Mouse (Mus musculus) thymus, adult 2 months (tissue): ENCODE measurements at regions not wholly inside any gene's neighbourhood (a gene's known extent, or its start where the extent isn't known, plus 50 kb on each side); places are given as distances from the start of the nearest gene placed in this dataset.

ENCODE experiments used
- DNase-seq: peaks from one replicate; pipeline ENCODE4 v3.0.0; 2021
- H3K27ac ChIP-seq: fragments of 200-500 bp; 2 replicates; pipeline ENCODE4 v1.5.1; 2012; ENCODE audit warnings: low read length, control low read depth; ENCODE audit not compliant: control insufficient read depth, insufficient read depth
- H3K27me3 ChIP-seq: fragments of 200-500 bp; 2 replicates; pipeline ENCODE4 v1.6.1; 2012; ENCODE audit warnings: mild to moderate bottlenecking, low read length, moderate library complexity, mixed read lengths; ENCODE audit not compliant: control insufficient read depth, insufficient read depth
- H3K36me3 ChIP-seq: fragments of 200-500 bp; 2 replicates; pipeline ENCODE4 v1.6.1; 2012; ENCODE audit warnings: mild to moderate bottlenecking, low read length, moderate library complexity; ENCODE audit not compliant: control insufficient read depth, insufficient read depth
- H3K4me1 ChIP-seq: fragments of 200-500 bp; replicated peaks from 2 replicates; pipeline ENCODE4 v1.6.1; 2012; ENCODE audit warnings: low read length; ENCODE audit not compliant: control insufficient read depth, insufficient read depth
- H3K4me3 ChIP-seq: fragments of 200-500 bp; 2 replicates; pipeline ENCODE4 v1.5.1; 2012; ENCODE audit warnings: mild to moderate bottlenecking, low read length, control low read depth, moderate library complexity; ENCODE audit not compliant: control insufficient read depth, insufficient read depth
- CTCF ChIP-seq: fragments of 200-500 bp; IDR thresholded peaks from 2 replicates; pipeline ENCODE4 v1.5.1; 2012; ENCODE audit warnings: mild to moderate bottlenecking, control low read depth, low read length, moderate library complexity, borderline replicate concordance; ENCODE audit not compliant: control insufficient read depth, poor library complexity, insufficient read depth; ENCODE audit errors: extremely low read depth
- POLR2A ChIP-seq: fragments of 200-500 bp; IDR thresholded peaks from 2 replicates; pipeline ENCODE4 v1.6.1; 2012; ENCODE audit warnings: mild to moderate bottlenecking, low read length, control low read depth, moderate library complexity; ENCODE audit not compliant: control insufficient read depth, poor library complexity, insufficient read depth; ENCODE audit errors: extremely low read depth
- WGBS: fragments of 180-500 bp; shearing (Covaris S2); methylation state at CpG from one replicate; pipeline ENCODE4 v1.1.7; 2018; 5-methylcytosine and 5-hydroxymethylcytosine counted together

DNA sequence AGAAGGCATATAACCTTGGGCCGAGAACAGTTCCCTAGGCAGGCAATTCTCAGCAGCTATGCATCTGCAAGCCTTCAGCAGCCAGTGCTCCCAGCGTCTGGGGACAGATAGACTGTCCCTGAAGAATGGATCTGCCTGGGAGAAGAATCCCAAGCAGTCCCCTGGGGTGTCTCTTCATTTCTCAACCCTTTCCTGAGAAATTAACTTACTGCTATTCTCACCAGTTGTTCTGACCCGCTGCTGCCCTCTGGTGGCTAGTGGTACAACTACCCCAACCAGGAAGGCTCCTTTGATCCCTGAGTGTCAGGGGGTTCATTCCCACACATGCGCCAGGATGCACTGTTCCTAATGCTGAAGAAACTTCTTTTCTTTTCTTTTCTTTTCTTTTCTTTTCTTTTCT lies 323.7 kb downstream of the Gm45692 start:
- TF ChIP-seq POLR2A: no peak
- no peak for TF ChIP-seq CTCF
- no peaks in the 10 kb centered on the region for H3K36me3 ChIP-seq
- no peaks in the 10 kb centered on the region for H3K4me1 ChIP-seq
- 49% methylated on average over 4 of the region's 4 CpGs for WGBS
- no peak overlapping the region for H3K27ac ChIP-seq
- H3K27me3 ChIP-seq: no peaks in the 10 kb centered on the region
- peak; percentile 53 for DNase-seq
- no peak overlapping the region for H3K4me3 ChIP-seq

DNA sequence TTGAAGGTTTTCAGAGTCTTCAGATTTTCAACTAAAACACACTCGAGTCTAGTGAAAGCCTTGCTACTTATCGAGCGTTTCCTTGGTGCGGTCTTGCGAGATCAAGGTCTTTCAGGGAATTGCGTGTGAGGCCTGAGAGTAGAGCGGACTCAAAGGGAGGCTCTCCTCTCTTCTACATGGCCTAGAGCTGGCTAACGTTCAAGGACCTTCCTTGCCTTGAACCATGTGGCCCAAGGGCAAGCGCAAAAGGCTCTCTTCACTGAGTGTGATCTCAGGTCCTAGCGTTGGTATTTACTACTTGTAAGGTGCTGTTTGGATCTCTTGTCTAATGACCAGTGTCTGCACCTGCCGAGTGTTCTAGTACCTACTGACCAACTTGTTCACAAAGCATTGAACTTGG lies 324.4 kb downstream of the Gm45692 start:
- TF ChIP-seq POLR2A: no peak
- no peak for TF ChIP-seq CTCF
- Histone ChIP-seq H3K27me3 (no peaks in the 10 kb centered on the region), H3K4me3 (no peak overlapping the region), H3K27ac (no peak overlapping the region), H3K4me1 (no peaks in the 10 kb centered on the region), H3K36me3 (no peaks in the 10 kb centered on the region)
- no peak for DNase-seq
- WGBS: 93% methylated on average over 11 of the region's 11 CpGs

DNA sequence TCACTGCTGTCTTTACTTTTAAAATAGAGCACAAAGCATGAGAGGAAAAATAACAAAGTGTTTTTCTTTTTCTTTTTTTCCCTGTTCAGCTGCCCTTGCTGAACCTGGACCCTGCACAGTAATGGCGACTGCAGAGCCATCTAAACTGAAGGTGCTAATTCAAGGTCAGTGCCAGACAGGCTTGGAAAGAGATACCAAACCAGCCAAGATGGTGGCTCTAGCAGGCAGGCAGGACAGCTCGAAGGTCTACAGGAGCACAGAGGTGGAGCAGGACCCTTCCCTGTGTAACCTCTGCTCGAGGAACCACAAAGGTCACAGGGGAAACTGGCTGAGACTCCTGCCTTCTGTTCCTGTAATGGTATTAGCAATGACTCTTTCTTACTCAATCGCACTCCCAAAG lies 326.7 kb downstream of the Gm45692 start:
- no peak for TF ChIP-seq CTCF
- no peak overlapping the region for H3K4me3 ChIP-seq
- H3K36me3 ChIP-seq: no peaks in the 10 kb centered on the region
- no peak overlapping the region for H3K27ac ChIP-seq
- no peaks in the 10 kb centered on the region for H3K4me1 ChIP-seq
- 90% methylated on average over 4 of the region's 4 CpGs for WGBS
- H3K27me3 ChIP-seq: no peaks in the 10 kb centered on the region
- no peak for DNase-seq

DNA sequence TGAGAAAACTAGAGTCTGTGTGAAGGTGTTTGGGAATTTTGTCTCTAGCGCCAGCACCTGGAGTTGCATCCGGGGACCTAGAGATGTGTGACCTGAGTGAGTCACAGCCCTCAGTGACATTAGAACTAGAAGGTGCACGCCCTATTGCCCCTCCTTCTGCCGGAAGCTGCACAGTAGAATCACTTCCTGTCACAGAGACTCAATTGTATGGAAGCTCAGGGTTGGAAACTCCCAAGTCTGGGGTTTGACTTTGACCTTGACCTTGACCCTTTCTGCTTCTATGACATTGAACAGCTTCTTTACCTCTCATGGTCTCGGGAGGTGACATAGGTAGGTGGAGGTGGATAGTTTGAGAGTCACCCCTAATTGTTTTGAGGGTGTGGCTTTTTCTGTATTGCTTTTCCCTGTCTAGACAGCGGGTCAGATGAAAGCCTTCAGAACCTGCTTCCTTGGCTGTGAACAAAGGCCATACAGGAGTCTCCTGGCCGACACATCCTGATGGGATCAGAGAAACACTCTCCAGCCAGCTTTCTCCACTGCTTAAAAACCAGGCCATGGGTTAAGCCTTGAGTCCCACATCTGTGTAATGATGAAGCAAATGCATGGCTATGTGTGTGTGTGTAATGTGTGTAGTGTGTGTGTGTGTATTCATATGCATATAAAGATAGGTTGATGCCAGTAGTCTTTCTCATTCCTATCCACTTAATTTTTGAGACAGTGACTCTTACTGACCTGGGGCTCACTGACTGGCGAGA lies 328.7 kb downstream of the Gm45692 start:
- no peak overlapping the region for H3K27ac ChIP-seq
- no peaks in the 10 kb centered on the region for H3K4me1 ChIP-seq
- no peak for DNase-seq
- no peaks in the 10 kb centered on the region for H3K36me3 ChIP-seq
- no peak for TF ChIP-seq POLR2A
- no peak for TF ChIP-seq CTCF
- no peaks in the 10 kb centered on the region for H3K27me3 ChIP-seq
- H3K4me3 ChIP-seq: no peak overlapping the region
- 86% methylated on average over 8 of the region's 8 CpGs for WGBS

DNA sequence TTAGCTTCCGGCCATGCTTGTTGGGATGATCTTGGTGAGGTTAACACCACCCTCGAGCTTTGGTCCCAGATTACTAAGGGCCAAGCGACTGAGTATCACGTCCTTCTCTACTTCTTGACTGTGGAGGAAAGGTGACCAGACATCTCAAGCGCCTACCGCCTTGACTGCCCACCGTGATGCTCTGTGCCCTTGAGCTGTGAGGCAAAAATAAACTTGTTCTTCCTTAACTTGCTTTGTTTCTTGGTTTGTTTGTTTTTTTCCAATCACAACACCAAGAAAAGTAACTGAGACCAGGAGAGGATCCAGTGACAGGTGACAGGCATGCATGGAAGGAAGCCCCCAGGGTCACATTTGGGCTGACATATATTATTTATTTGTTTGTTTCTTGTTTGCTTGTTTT lies 330.0 kb downstream of the Gm45692 start:
- Histone ChIP-seq H3K4me1 (no peaks in the 10 kb centered on the region), H3K27me3 (no peaks in the 10 kb centered on the region), H3K27ac (no peak overlapping the region), H3K36me3 (no peaks in the 10 kb centered on the region), H3K4me3 (no peak overlapping the region)
- DNase-seq: no peak
- 96% methylated on average over 7 of the region's 7 CpGs for WGBS
- TF ChIP-seq CTCF (no peak), POLR2A (no peak)

DNA sequence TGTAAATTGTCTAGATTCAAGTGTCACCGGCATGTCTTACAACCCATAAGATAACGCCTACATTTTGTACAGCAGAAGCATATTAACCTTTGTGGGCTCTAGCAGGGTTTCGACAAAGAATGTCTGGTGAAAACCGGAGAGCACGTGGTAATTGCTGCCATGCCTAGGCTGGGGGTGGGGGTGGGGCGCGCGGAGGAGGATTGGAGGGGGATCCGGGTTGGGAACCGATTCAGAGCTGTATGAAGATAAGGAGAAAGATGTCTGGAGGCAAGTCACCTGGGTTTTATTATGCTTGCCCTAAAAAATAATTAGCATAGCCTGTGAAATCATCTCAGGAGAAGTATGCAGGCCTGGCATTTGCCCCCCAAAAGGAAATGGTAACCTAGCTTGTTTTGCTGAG lies 331.2 kb downstream of the Gm45692 start:
- 84% methylated on average over 10 of the region's 10 CpGs for WGBS
- Histone ChIP-seq H3K4me3 (no peak overlapping the region), H3K27ac (no peak overlapping the region), H3K36me3 (no peaks in the 10 kb centered on the region), H3K4me1 (no peaks in the 10 kb centered on the region), H3K27me3 (no peaks in the 10 kb centered on the region)
- TF ChIP-seq POLR2A (no peak), CTCF (no peak)
- DNase-seq: no peak

DNA sequence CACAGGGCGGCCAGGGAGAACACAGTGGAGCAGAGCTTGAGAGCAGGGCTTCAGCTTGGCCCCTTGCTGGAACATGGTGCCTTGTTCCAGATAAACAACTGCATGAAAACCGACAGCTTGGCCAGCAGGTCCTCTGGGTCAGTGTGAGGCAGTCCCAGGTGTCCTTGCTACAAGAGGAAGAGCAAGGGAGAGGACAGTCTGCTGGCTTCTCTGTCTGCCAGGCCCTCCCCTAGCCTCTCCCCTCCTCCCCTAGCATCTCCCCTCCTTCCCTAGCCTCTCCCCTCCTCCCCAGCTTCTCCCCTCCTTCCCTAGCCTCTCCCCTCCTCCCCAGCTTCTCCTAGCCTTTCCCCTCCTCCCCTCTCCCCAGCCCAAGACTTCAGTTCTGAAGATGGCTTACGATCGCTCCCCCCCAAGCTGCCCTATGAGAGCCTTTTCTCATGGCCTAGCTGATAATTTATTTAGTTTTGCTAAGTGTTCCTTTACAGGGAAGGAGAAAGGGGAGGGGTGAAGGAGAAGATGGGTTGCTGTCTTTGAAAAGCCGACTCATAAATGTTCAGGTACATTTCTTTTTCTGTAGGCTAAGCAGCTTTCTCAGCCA lies 333.7 kb downstream of the Gm45692 start:
- no peaks in the 10 kb centered on the region for H3K36me3 ChIP-seq
- WGBS: 87% methylated on average over 5 of the region's 5 CpGs

More for the DNA sequence above, 333.7 kb downstream of the Gm45692 start:
- H3K4me3 ChIP-seq: no peak overlapping the region
- TF ChIP-seq POLR2A: no peak
- no peak for TF ChIP-seq CTCF
- H3K27me3 ChIP-seq: no peaks in the 10 kb centered on the region
- no peak overlapping the region for H3K27ac ChIP-seq
- DNase-seq: no peak
- H3K4me1 ChIP-seq: no peaks in the 10 kb centered on the region
